Mouse (Mus musculus): ENCODE data around the gene Rasal2. TPM values are rescaled to one million over a fixed set of nuclear protein-coding genes. Genes with fewer than 3 reads are reported as not detected.
"Not testable (repeated sequence)": the region's sequence is repeated elsewhere in the genome, so short reads cannot be mapped to it uniquely, and the experiment has no call there.

The Rasal2 gene
- polyA plus RNA-seq, 1 experiment from 2014 or later, result 30.7 TPM

DNA sequence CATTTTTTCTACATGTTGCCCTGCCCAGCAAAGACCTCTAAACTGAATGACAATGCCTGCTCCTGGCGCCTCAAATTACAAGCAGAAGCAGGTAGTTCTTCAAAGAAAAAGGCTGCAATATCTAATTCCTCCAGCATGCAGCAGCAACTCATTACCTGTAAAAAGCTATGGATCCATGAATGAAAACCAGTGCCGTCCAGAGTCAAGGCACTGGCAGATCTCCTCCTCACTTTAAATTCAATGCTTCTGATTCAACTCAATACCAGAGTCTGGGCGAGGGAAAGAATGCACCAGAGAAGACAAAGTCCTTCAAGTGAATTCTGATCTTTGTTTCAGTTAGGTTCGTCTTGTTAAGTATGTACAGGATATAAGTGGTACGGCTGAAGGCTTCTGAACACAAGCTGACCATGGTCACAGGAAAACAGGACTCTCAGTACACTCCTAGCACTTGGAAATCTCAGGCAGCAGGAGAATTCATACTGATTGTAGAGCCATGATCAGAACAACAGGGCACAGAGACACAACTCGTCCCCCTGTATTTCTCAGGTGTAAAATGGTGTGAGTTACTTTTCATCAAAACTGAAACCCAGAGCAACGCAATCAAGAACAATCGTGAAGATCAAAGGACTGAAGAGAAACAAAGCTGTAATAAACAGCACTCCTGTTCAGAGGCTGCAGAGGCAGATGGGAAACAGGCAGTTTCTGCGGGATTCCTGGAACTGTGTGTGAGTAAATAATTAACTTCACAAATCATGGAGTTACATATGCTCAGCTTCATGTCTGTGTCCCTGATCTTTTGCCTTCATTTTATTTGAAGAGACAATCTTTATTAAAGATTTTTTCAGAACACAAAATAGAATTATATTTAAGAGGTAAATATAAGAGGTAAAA is 158.6 kb downstream of the Rasal2 start:
- Histone ChIP-seq H3K9me3 (replicated peaks; ENCODE audit: control insufficient read depth, low read length) (no peaks in the 10 kb centered on the region), H3K4me1 (ENCODE audit: control insufficient read depth, insufficient read depth, low read length) (no peaks in the 10 kb centered on the region; the same call in 1 of the 2 replicates), H3K27me3 (replicated peaks; ENCODE audit: control insufficient read depth, insufficient read depth, low read length) (no peaks in the 10 kb centered on the region), H3K4me3 (ENCODE audit: low read depth, low read length) (no peak overlapping the region), H3K9ac (ENCODE audit: low read length) (0 out of 2 replicates have a peak overlapping the region, but pooled peaks have one; percentile 9), H3K4me2 (ENCODE audit: low read length) (no peak overlapping the region), H3K27ac (ENCODE audit: low read depth, low read length) (no peak overlapping the region), H3K36me3 (ENCODE audit: control insufficient read depth, insufficient read depth, low read length) (no peaks in the 10 kb centered on the region)
- DNase-seq (ENCODE audit: low spot score) (peak; percentile 43), ATAC-seq (no peak)
- 58% methylated on average over 9 of the region's 9 CpGs for WGBS

- no peak overlapping the region for H3K9ac ChIP-seq (ENCODE audit: low read length)
- no peaks in the 10 kb centered on the region for H3K9me3 ChIP-seq (replicated peaks; ENCODE audit: control insufficient read depth, low read length)
- DNase-seq (ENCODE audit: low spot score) (no peak), ATAC-seq (no peak)
- H3K4me2 ChIP-seq (ENCODE audit: low read length), result no peak overlapping the region
- H3K27me3 ChIP-seq (replicated peaks; ENCODE audit: control insufficient read depth, insufficient read depth, low read length), result no peaks in the 10 kb centered on the region
- H3K4me1 ChIP-seq (ENCODE audit: control insufficient read depth, insufficient read depth, low read length), result peaks cover 10% of the 10 kb centered on the region
- H3K27ac ChIP-seq (ENCODE audit: low read depth, low read length), result no peak overlapping the region
- WGBS, result 85% methylated on average over 3 of the region's 3 CpGs
- no peak overlapping the region for H3K4me3 ChIP-seq (ENCODE audit: low read depth, low read length)
- no peaks in the 10 kb centered on the region for H3K36me3 ChIP-seq (ENCODE audit: control insufficient read depth, insufficient read depth, low read length)
These were observed 164.3 kb downstream of the Rasal2 start for GRCm38 (mm10) chr1:157248112-157248511.

DNA sequence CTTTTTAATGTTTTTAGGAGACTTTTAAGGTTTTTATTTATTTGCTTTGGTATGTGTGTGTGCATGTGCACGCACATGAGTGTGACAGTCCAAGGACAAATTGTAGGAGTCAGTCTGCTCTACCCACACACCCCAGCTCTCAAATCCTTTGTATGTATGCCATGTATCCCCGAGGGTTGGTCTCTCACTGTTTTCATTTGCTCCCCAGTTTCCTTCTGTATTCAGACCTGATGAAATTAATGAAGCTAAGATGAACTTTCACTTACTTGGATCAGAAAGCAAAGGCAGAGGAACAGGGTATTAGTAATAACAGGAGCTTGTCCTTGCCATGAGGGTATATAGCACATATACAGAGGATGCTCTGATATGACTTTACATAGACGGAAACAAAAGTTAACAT is 165.1 kb downstream of the Rasal2 start:
- ATAC-seq (no peak), DNase-seq (ENCODE audit: low spot score) (no peak)
- Histone ChIP-seq H3K4me1 (ENCODE audit: control insufficient read depth, insufficient read depth, low read length) (peaks cover 10% of the 10 kb centered on the region), H3K4me3 (ENCODE audit: low read depth, low read length) (no peak overlapping the region), H3K4me2 (ENCODE audit: low read length) (no peak overlapping the region), H3K27ac (ENCODE audit: low read depth, low read length) (no peak overlapping the region), H3K27me3 (replicated peaks; ENCODE audit: control insufficient read depth, insufficient read depth, low read length) (no peaks in the 10 kb centered on the region), H3K9ac (ENCODE audit: low read length) (no peak overlapping the region), H3K9me3 (replicated peaks; ENCODE audit: control insufficient read depth, low read length) (no peaks in the 10 kb centered on the region), H3K36me3 (ENCODE audit: control insufficient read depth, insufficient read depth, low read length) (no peaks in the 10 kb centered on the region)
- 60% methylated on average over 3 of the region's 3 CpGs for WGBS

DNA sequence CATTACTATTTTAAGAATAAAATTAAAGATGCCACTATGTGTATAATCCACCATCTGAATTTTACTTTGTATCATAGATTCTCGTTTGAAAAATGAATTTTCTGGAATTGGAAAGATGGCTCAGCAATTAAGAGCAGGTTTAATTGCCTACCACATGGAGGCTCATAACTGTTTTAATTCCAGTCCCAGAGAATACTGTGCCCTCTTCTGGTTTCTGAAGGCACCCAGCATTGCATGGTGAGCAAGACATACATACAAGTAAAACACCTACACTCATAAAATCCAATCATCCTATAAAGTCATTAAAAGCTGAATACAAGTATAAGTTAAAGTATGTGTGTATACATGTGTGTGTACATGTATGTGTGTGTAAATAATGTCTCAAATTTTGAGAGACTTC is 165.6 kb downstream of the Rasal2 start:
- 81% methylated on average over 1 of the region's 1 CpGs for WGBS
- Histone ChIP-seq H3K9me3 (replicated peaks; ENCODE audit: control insufficient read depth, low read length) (no peaks in the 10 kb centered on the region), H3K9ac (ENCODE audit: low read length) (no peak overlapping the region), H3K4me1 (ENCODE audit: control insufficient read depth, insufficient read depth, low read length) (peaks cover 10% of the 10 kb centered on the region), H3K36me3 (ENCODE audit: control insufficient read depth, insufficient read depth, low read length) (no peaks in the 10 kb centered on the region), H3K4me3 (ENCODE audit: low read depth, low read length) (no peak overlapping the region), H3K4me2 (ENCODE audit: low read length) (no peak overlapping the region), H3K27ac (ENCODE audit: low read depth, low read length) (no peak overlapping the region), H3K27me3 (replicated peaks; ENCODE audit: control insufficient read depth, insufficient read depth, low read length) (no peaks in the 10 kb centered on the region)
- DNase-seq (ENCODE audit: low spot score) (no peak), ATAC-seq (no peak)

- Histone ChIP-seq H3K4me3 (ENCODE audit: low read depth, low read length) (peak overlapping the region; percentile 33), H3K9me3 (replicated peaks; ENCODE audit: control insufficient read depth, low read length) (no peaks in the 10 kb centered on the region), H3K36me3 (ENCODE audit: control insufficient read depth, insufficient read depth, low read length) (no peaks in the 10 kb centered on the region), H3K4me2 (ENCODE audit: low read length) (peak overlapping the region; percentile 57), H3K27me3 (replicated peaks; ENCODE audit: control insufficient read depth, insufficient read depth, low read length) (no peaks in the 10 kb centered on the region), H3K9ac (ENCODE audit: low read length) (peak overlapping the region; percentile 73), H3K4me1 (ENCODE audit: control insufficient read depth, insufficient read depth, low read length) (peaks cover 10% of the 10 kb centered on the region), H3K27ac (ENCODE audit: low read depth, low read length) (peak overlapping the region; percentile 90)
- 16% methylated on average over 5 of the region's 5 CpGs for WGBS
- DNase-seq (ENCODE audit: low spot score), result no peak
- peak; percentile 67 for ATAC-seq
These were observed 168.0 kb downstream of the Rasal2 start for GRCm38 (mm10) chr1:157244453-157244790.

DNA sequence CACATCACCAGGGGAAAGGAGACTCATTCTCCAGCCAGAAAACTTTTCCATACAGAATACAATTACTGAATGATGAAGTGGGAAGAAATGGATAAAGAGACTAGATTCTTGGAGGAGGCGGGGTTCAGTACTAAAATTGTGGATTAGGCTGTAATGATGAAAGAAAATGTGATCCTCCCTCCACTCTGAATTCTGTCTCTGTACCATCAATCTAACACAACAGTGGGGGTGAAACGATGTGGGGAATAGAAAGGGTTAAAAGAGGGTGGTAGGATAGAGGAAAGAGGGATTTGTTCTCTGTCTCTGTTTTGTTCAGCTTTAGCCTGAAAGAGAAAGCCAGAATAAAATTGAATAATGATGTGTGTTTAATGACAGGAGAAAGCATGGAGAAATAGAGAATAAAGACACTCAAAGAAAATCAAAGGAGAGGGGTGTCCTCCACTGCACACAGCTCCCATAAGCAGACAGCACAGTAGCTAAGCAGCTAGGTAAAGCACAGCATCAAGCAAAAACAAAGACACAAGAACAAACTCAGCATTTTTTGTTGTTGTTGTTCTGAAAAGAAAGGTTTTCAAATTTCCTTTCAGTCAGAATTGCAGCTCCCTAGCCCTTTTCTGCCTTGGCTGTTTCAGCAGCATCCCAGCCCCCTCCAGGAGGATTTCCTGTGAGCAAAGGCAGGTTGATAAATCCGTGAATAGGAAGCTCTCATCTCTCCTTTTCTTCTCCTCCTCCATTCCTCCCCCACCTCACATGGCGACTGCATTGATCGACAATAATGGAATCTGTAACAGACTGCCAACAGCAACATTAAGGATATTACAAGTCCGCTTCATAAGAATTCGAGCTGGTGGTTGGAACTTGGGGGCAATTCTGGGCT is 168.6 kb downstream of the Rasal2 start:
- H3K9ac ChIP-seq (ENCODE audit: low read length), result peak overlapping the region; percentile 73
- peak; percentile 73 for DNase-seq (ENCODE audit: low spot score)
- ATAC-seq, result peak; percentile 71
- no peaks in the 10 kb centered on the region for H3K9me3 ChIP-seq (replicated peaks; ENCODE audit: control insufficient read depth, low read length)
- H3K4me3 ChIP-seq (ENCODE audit: low read depth, low read length), result peak overlapping the region; percentile 33
- H3K4me1 ChIP-seq (ENCODE audit: control insufficient read depth, insufficient read depth, low read length), result peaks cover 10% of the 10 kb centered on the region
- 12% methylated on average over 7 of the region's 7 CpGs for WGBS
- H3K27ac ChIP-seq (ENCODE audit: low read depth, low read length), result peak overlapping the region; percentile 90
- H3K4me2 ChIP-seq (ENCODE audit: low read length), result peak overlapping the region; percentile 57
- H3K27me3 ChIP-seq (replicated peaks; ENCODE audit: control insufficient read depth, insufficient read depth, low read length), result no peaks in the 10 kb centered on the region
- no peaks in the 10 kb centered on the region for H3K36me3 ChIP-seq (ENCODE audit: control insufficient read depth, insufficient read depth, low read length)

DNA sequence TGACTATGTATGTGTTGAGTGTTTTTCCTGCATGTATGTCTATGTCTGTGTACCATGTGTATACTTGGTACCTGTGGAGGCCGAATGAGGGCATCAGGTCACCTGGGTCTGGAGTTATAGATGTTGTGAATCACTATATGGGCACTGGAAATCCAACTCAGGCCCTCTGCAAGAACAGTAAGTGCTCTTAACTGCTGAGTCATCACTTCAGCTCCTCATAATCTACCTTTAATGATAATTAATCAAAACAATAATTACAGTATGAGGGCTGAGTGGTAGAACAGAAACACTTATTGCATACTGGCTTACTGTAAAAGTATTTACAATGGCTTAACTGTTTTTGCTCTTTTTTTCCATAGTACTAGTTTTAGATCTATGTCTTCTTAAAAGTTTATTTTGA is 172.7 kb downstream of the Rasal2 start:
- no peak overlapping the region for H3K27ac ChIP-seq (ENCODE audit: low read depth, low read length)
- no peaks in the 10 kb centered on the region for H3K27me3 ChIP-seq (replicated peaks; ENCODE audit: control insufficient read depth, insufficient read depth, low read length)
- WGBS, result 97% methylated on average over 1 of the region's 1 CpGs
- peaks cover 10% of the 10 kb centered on the region for H3K4me1 ChIP-seq (ENCODE audit: control insufficient read depth, insufficient read depth, low read length)
- no peak overlapping the region for H3K4me2 ChIP-seq (ENCODE audit: low read length)
- DNase-seq (ENCODE audit: low spot score) (no peak), ATAC-seq (no peak)
- no peaks in the 10 kb centered on the region for H3K9me3 ChIP-seq (replicated peaks; ENCODE audit: control insufficient read depth, low read length)
- no peak overlapping the region for H3K4me3 ChIP-seq (ENCODE audit: low read depth, low read length)
- H3K36me3 ChIP-seq (ENCODE audit: control insufficient read depth, insufficient read depth, low read length), result no peaks in the 10 kb centered on the region
- H3K9ac ChIP-seq (ENCODE audit: low read length), result no peak overlapping the region

- not testable (repeated sequence) for H3K4me1 ChIP-seq (ENCODE audit: control insufficient read depth, insufficient read depth, low read length); H3K9me3 ChIP-seq (replicated peaks; ENCODE audit: control insufficient read depth, low read length); H3K27me3 ChIP-seq (replicated peaks; ENCODE audit: control insufficient read depth, insufficient read depth, low read length); H3K4me3 ChIP-seq (ENCODE audit: low read depth, low read length); H3K27ac ChIP-seq (ENCODE audit: low read depth, low read length); H3K36me3 ChIP-seq (ENCODE audit: control insufficient read depth, insufficient read depth, low read length); H3K4me2 ChIP-seq (ENCODE audit: low read length); DNase-seq (ENCODE audit: low spot score); H3K9ac ChIP-seq (ENCODE audit: low read length); ATAC-seq
- WGBS, result 94% methylated on average over 4 of the region's 4 CpGs
These were observed 175.6 kb downstream of the Rasal2 start for GRCm38 (mm10) chr1:157236650-157237344.
